Mouse (Mus musculus) left cerebral cortex, adult 2 months (tissue): Measurements from ENCODE around the gene Ccnd1. TPM values are rescaled to one million over a fixed set of nuclear protein-coding genes. Genes with fewer than 3 reads are reported as not detected.

ENCODE experiments used
- DNase-seq, 2 experiments: peaks; one replicate each; pipeline ENCODE4 v3.0.0; 2021 to 2022; ENCODE audit warnings: low spot score in 2 of 2, mixed read lengths in 1 of 2; ENCODE audit errors: extremely low spot score in 1 of 2
- H3K27ac ChIP-seq: fragments of 200-600 bp; 2 replicates; pipeline ENCODE4 v1.8.1; 2022
- H3K4me3 ChIP-seq: fragments of 200-600 bp; 2 replicates; pipeline ENCODE4 v1.8.1; 2022
- CTCF ChIP-seq: fragments of 200-600 bp; IDR thresholded peaks from 2 replicates; pipeline ENCODE4 v1.8.1; 2022; ENCODE audit warnings: antibody characterized with exemption, mild to moderate bottlenecking, moderate library complexity
- intact Hi-C: fragments of 180-260 bp; cut with DNase I; formaldehyde crosslinking; loops from one replicate; pipeline ENCODE4 v1.15.1; 2025
- long read RNA-seq, 2 experiments: library from polyadenylated mRNA; stranded (forward); transcript quantifications; one replicate each; pipeline ENCODE4 v2.0.0; 2021; ENCODE audit warnings: borderline mapping rate in 2 of 2
- total RNA-seq, 2 experiments: library from RNA; stranded (reverse); gene quantifications; 2 replicates each; pipeline ENCODE4 v1.2.3; 2021

Gene Ccnd1
- 10 to 100 TPM; 57.0 to 57.7 TPM for total RNA-seq
- long read RNA-seq, experiment 1, transcript Ccnd1-201 (5 exons, 3,740 nt): major isoform, 20 of 34 reads
- long read RNA-seq, experiment 1, partial matches to known transcripts: 0 of 34 reads
- long read RNA-seq, experiment 1, other reads (novel, unspliced or antisense): 14 of 34 reads
- long read RNA-seq, experiment 2, transcript Ccnd1-201 (5 exons, 3,740 nt): major isoform, 12 of 26 reads
- long read RNA-seq, experiment 2, partial matches to known transcripts: 2 of 26 reads
- long read RNA-seq, experiment 2, other reads (novel, unspliced or antisense): 12 of 26 reads

DNA sequence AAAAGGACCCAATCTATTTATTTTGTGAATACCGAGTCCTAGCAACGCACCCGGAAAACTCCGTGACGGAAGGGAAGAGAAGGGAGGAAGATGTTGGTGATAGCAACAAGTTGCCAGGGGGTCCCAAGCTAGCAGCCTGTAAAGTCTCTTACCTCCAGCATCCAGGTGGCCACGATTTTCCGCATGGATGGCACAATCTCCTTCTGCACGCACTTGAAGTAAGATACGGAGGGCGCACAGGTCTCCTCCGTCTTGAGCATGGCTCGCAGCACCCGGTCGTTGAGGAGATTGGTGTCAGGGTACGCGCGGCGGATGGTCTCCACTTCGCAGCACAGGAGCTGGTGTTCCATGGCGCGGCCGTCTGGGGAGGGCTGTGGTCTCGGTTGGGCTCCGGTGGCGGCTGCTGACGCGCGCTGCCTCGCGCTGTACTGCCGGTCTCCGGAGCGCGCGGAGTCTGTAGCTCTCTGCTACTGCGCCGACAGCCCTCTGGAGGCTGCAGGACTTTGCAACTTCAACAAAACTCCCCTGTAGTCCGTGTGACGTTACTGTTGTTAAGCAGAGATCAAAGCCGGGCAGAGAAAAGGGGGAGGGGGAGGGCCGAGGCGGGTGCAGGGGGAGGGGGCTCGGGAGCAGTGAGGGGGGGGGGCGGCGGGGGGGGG is at the start of gene Ccnd1:
Gene Ccnd1 (minus strand): TSS at position 582 of the 659 bp plus-strand sequence.
- peak; percentile 67 to 72 for DNase-seq
- H3K4me3 ChIP-seq: peak within 1 kb of the TSS; percentile 61
- H3K27ac ChIP-seq: peak within 1 kb of the TSS; percentile 82
- TF ChIP-seq CTCF: no peak; the same call in 1 of the 2 replicates
- intact Hi-C loops: loop anchor here (2.0 to 5.0 kb wide), 2 partner anchors 88 to 175 kb away; no protein-coding TSS in a partner anchor

DNA sequence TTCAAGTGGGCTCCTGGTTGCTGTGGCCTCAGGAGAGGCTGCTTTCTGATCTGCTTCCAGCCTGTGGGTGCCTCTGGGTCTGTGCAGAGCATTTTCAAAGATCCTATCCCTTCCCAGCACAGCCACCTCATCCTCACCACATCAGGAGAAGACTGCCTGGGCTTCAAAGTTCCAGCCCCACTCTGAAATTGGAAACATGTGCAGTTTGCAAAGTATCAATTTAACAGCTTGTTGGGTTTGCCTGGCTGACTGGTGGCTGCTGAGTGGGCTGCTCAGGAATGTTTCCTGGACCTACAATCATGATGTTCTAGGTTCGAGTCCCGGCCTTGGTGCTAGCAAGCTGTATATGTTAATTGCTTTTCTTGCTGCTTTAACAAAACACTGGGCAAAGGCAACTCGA is 49.1 kb upstream of the Ccnd1 start:
- intact Hi-C loops: no loop called here
- H3K4me3 ChIP-seq: no peak overlapping the region
- TF ChIP-seq CTCF: no peak
- H3K27ac ChIP-seq: no peak overlapping the region
- DNase-seq: no peak

DNA sequence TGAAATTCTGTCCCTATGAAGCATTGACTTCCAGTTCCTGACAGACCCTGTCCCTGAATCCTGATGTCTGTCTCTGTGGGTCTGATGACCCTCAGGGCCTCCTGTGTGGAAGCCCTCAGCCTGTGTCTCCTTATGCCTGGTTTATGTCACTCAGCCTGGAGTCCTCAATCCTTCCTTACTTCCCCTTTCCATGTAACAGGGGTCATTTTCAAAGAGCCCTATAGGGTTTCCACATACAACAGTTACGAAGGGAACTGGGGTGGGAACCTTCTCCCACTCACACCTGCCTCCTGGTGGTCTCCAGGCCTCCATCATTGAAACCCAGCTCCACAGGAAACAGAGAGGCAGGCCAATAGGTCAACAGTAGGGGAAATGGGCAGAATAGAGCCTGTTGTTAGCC is 45.4 kb upstream of the Ccnd1 start:
- DNase-seq: no peak
- Histone ChIP-seq H3K27ac (no peak overlapping the region), H3K4me3 (no peak overlapping the region)
- no peak for TF ChIP-seq CTCF
- intact Hi-C loops: no loop called here

DNA sequence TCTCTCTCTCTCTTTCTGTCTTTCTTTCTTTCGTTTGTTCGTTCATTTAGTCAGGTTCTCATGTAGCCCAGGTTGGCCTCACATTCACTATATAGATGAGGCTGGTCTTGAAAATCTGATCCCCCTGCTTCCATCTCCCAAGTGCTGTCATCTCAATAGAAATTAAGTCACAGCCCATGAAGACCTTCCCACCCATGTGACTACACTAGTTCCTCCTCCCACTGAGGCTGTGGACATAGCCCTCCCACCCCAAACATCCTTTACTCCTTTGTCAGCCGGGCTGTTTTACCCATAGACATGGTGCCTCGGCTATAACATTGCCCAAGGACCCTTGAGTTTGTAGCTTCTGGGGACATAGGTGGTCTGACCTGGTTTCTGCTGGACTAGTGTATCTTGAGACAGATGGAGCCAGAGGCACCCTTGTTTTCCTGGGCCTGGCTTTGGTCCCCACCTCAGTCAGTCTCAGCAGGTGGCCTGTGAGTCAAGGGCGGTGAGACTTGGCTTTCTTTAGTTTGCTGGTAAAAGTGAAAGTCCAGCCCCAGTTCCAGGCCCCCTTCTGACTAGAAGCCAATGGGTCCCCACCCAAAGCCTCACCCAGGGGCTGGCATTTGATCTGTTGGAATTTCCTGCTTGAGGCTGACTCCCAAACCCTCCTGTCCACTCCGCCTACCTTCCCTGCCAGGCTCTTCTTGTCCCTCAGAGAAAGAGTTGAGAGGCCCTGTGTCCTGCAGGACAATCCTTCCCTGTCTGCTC is 42.8 kb upstream of the Ccnd1 start:
- Histone ChIP-seq H3K4me3 (no peak overlapping the region), H3K27ac (no peak overlapping the region)
- intact Hi-C loops: no loop called here
- no peak for DNase-seq
- no peak for TF ChIP-seq CTCF

DNA sequence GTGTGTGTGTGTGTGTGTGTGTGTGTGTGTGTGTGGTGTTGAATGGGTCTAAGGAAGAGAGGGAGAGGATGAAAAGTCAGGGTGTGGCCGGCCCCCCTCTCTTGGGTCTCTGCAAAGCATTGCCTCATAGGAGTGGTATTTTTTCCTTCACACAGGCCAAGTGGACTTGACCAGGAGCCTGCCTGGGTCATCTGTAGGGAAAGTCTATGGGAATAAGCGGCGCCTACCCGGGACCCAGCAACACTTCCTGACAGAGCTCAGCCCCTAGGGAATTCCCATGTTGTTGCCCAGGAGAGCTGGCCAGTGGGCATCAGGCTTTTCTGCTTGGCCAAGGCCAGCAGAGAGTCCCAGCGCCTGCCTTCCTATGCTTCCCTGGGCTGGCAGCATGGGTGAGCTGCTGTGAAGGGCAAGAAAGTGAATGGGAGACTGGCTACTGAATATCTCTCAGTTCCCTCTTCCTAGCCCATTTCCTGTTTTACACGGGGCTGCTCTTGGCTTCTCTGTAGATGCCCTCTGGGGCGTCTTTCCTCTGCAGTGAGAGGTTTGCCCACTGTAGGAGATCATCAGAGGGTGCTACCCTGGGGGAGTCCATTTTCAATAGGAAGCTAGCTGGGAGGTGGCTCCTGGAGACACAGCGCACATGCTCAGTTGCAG is 41.8 kb upstream of the Ccnd1 start:
- Histone ChIP-seq H3K4me3 (no peak overlapping the region), H3K27ac (no peak overlapping the region)
- no peak for TF ChIP-seq CTCF
- intact Hi-C loops: no loop called here
- no peak for DNase-seq

DNA sequence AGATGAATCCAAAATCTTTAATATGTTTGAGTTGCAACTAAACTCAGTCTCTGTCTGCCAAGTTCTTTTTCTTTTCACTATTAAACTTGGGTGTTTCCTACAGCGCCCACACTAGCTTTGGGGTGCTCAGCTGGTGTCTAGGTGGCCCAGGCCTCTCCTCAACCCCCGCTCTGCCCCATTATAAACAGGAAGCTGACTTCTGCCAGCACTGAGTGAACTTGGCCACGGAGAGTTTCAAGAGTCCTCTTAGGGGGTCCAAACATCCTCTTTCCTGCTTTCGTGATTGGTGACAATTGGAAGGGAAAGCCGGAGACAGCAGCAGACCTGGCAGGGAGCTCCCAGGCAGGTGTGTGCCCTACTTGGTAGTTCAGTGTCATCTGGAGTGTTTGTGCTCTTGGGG is 40.1 kb upstream of the Ccnd1 start:
- no peak for DNase-seq
- Histone ChIP-seq H3K27ac (no peak overlapping the region), H3K4me3 (no peak overlapping the region)
- intact Hi-C loops: no loop called here
- no peak for TF ChIP-seq CTCF

DNA sequence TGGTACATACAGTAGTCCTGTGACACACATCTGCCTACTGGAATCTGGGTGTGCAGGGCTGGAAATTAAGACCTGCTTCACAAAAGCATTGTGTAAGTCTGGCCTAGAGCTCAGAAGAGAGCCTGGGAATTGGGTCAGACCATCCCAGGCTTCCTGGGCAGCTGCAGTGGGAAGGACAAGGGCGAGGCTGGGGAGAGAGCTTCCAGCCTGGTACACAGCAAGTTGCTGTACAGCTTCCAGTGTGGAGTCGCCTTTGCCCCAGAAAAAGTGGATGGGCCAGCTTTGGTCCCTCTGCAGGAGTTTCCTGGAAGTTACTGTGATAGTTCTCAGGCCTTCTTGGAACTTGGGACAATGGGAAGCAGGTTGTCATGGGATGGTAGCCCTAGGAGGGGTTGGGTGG is 37.4 kb upstream of the Ccnd1 start:
- DNase-seq: no peak
- intact Hi-C loops: no loop called here
- TF ChIP-seq CTCF: no peak
- no peak overlapping the region for H3K27ac ChIP-seq
- H3K4me3 ChIP-seq: no peak overlapping the region

DNA sequence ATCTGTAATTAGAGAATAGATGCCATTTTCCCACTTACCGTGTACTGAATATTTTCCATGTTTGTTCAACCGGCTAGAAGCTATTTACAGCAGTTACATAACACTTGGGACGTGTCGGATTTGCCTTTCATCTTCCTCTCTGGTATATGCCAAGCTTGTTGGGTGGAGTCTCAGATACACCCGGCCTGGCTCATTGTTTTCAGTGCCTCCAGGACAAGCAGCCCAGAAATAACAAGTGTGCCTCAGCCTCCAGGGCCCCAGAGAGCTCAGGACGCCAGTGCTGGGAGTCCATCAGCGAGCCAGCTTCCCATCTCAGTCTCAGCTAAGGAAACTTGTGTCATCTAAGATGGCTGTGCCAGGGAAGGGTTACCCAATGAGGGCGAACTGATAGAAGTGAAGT is 33.7 kb upstream of the Ccnd1 start:
- no peak for TF ChIP-seq CTCF
- Histone ChIP-seq H3K4me3 (no peak overlapping the region), H3K27ac (no peak overlapping the region)
- intact Hi-C loops: no loop called here
- DNase-seq: no peak

DNA sequence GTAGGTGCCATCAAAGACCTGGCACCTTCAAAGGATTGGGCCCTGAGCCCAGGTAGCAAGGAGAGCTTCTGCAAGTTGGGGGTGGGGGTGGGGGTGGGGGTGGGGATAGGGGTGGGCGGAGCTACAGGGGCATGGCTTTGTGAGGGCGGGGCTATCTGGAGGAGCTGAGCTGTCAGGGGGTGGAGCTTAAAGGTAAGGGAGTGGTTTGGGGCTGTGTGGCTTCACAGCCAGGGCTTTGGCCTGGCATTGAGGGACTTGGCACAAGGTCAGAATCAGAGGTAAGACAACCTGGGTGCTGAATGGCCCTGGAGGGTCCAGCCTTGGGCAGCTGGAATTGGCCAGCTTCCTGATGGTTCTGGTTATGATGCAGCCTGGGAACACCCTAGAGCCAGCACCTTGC is 32.0 kb upstream of the Ccnd1 start:
- intact Hi-C loops: no loop called here
- TF ChIP-seq CTCF: no peak
- no peak overlapping the region for H3K4me3 ChIP-seq
- no peak overlapping the region for H3K27ac ChIP-seq
- DNase-seq: no peak

DNA sequence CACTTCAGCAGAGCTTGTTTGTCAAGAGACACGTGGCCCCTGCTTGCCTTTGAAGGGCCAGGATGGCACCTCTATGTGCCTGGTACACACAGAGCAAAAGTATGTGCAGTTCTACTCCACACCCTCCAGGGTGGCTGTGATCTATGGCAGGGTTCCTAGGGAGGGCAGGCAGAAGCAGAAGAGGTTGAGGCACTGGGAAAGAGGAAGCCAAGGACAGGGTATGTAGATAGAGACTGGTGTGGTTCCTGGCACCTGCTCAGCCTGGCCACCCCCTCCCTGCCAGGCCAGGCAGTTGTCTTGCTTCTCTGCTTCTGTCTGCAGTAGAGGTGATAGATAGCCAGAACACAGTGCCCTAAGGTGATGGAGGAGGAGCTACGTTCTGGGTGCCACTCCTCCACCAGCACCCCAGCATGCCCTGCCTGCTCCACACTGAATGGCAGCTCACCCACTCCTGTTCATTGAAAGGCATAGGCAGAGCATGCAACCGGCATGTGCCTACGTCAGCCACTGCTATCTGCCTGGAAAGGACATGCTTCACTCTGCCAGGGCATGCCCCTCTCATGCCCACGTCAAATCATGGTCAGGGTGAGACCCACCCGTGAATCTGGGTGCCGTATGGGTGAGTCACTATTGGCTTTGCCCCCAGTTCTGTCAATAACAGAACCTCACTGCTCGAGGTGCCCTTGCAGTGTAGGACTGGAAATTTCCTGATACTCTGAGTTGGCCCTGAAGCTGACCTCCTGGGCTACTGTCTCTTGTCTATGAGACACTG is 31.5 kb upstream of the Ccnd1 start:
- no peak; the same call in 1 of the 2 replicates for TF ChIP-seq CTCF
- DNase-seq: no peak
- Histone ChIP-seq H3K4me3 (no peak overlapping the region), H3K27ac (no peak overlapping the region)
- intact Hi-C loops: no loop called here

DNA sequence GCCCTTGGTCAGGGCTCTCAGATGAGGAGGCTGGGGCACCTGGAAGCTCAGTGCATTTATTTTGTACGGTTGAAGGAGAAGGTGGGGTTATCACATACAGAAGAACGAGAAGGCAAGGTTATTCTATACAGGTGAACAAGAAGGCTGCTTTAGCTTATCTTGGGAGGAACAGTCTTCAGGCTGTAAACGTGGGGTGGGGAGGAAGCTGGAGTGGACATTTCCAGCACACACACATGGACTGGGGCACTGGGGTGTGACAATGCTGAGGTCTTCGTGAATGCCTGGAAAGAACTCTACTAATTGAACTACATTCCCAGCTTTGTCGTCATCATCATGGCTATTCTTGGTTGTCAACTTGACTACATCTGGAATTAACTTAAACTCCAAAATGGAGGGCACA is 26.2 kb upstream of the Ccnd1 start:
- intact Hi-C loops: no loop called here

More for the DNA sequence above, 26.2 kb upstream of the Ccnd1 start:
- H3K4me3 ChIP-seq: no peak overlapping the region
- H3K27ac ChIP-seq: no peak overlapping the region
- TF ChIP-seq CTCF: no peak
- DNase-seq: no peak
